Mouse (Mus musculus) MN1 (cell line): ENCODE measurements around the gene Agbl5.

ENCODE experiments used
- DNase-seq: peaks from one replicate; pipeline ENCODE4 v3.0.0-alpha.2; 2016; ENCODE audit warnings: low spot score

The Agbl5 gene

GRCm38 (mm10) chr5:30952551-30952950 is 64.1 kb downstream of the Agbl5 start:
- no peak for DNase-seq

GRCm38 (mm10) chr5:30954065-30954464 is 65.6 kb downstream of the Agbl5 start:
- DNase-seq: no peak

GRCm38 (mm10) chr5:30954556-30954955 is 66.1 kb downstream of the Agbl5 start:
- DNase-seq: no peak

- DNase-seq: no peak
Measured at GRCm38 (mm10) chr5:30955751-30956150, 67.3 kb downstream of the Agbl5 start.
